Mouse (Mus musculus): Measurements from ENCODE around the gene Efcab8. TPM values are rescaled to one million over a fixed set of nuclear protein-coding genes. Genes with fewer than 3 reads are reported as not detected.
"Not testable (repeated sequence)": the region's sequence is repeated elsewhere in the genome, so short reads cannot be mapped to it uniquely, and the experiment has no call there.

The Efcab8 gene
- polyA plus RNA-seq, 1 experiment, result 0.01 TPM

- Histone ChIP-seq H3K79me3 (ENCODE audit: low read depth) (no peaks in the 10 kb centered on the region), H3K4me3 (ENCODE audit: insufficient read depth, poor library complexity, severe bottlenecking) (no peak overlapping the region)
These were observed 28.4 kb downstream of the Efcab8 start for GRCm38 (mm10) chr2:153808146-153808545.

GRCm38 (mm10) chr2:153808841-153809240 is 29.1 kb downstream of the Efcab8 start:
- H3K79me2 ChIP-seq (ENCODE audit: control insufficient read depth, insufficient read depth), result no peaks in the 10 kb centered on the region

More at GRCm38 (mm10) chr2:153808146-153808545, 28.4 kb downstream of the Efcab8 start:
- Histone ChIP-seq H3ac (ENCODE audit: control insufficient read depth, insufficient read length, low read depth) (no peak overlapping the region), H3K36me3 (ENCODE audit: control insufficient read depth, insufficient read depth) (no peaks in the 10 kb centered on the region), H3K79me2 (ENCODE audit: control insufficient read depth, insufficient read depth) (no peaks in the 10 kb centered on the region), H3K27me3 (ENCODE audit: control insufficient read depth, insufficient read depth, insufficient read length) (peaks cover 21% of the 10 kb centered on the region)
- TF ChIP-seq MYOD1 (IDR thresholded peaks at IDR 0.05; ENCODE audit: control insufficient read depth, insufficient read length, low read depth) (no peak), MAX (IDR thresholded peaks at IDR 0.05) (no peak), USF1 (IDR thresholded peaks at IDR 0.05; ENCODE audit: low read depth) (no peak), MYOG (IDR thresholded peaks at IDR 0.05; ENCODE audit: control insufficient read depth, extremely low read depth, insufficient read length) (no peak), CTCF (IDR thresholded peaks at IDR 0.05; ENCODE audit: control insufficient read depth, insufficient read depth, insufficient read length) (no peak), CEBPB (IDR thresholded peaks at IDR 0.05; ENCODE audit: low read depth) (no peak), FOSL1 (IDR thresholded peaks at IDR 0.05; ENCODE audit: insufficient read depth, low read length, poor library complexity, severe bottlenecking) (no peak)

GRCm38 (mm10) chr2:153809921-153810320 is 30.2 kb downstream of the Efcab8 start:
- H3K27me3 ChIP-seq (ENCODE audit: control insufficient read depth, insufficient read depth, insufficient read length), result peaks cover 26% of the 10 kb centered on the region
- no peak overlapping the region for H3K4me3 ChIP-seq (ENCODE audit: insufficient read depth, poor library complexity, severe bottlenecking)
- no peaks in the 10 kb centered on the region for H3K79me3 ChIP-seq (ENCODE audit: low read depth)
- H3K79me2 ChIP-seq (ENCODE audit: control insufficient read depth, insufficient read depth), result no peaks in the 10 kb centered on the region
- no peak for TF ChIP-seq FOSL1 (IDR thresholded peaks at IDR 0.05; ENCODE audit: insufficient read depth, low read length, poor library complexity, severe bottlenecking)
- no peak for TF ChIP-seq CTCF (IDR thresholded peaks at IDR 0.05; ENCODE audit: control insufficient read depth, insufficient read depth, insufficient read length)
- TF ChIP-seq MYOG (IDR thresholded peaks at IDR 0.05; ENCODE audit: control insufficient read depth, extremely low read depth, insufficient read length), result no peak
- TF ChIP-seq USF1 (IDR thresholded peaks at IDR 0.05; ENCODE audit: low read depth), result no peak
- TF ChIP-seq MYOD1 (IDR thresholded peaks at IDR 0.05; ENCODE audit: control insufficient read depth, insufficient read length, low read depth), result no peak
- no peak for TF ChIP-seq MAX (IDR thresholded peaks at IDR 0.05)
- no peak for TF ChIP-seq CEBPB (IDR thresholded peaks at IDR 0.05; ENCODE audit: low read depth)
- no peak overlapping the region for H3ac ChIP-seq (ENCODE audit: control insufficient read depth, insufficient read length, low read depth)
- no peaks in the 10 kb centered on the region for H3K36me3 ChIP-seq (ENCODE audit: control insufficient read depth, insufficient read depth)

More at GRCm38 (mm10) chr2:153808841-153809240, 29.1 kb downstream of the Efcab8 start:
- H3K27me3 ChIP-seq (ENCODE audit: control insufficient read depth, insufficient read depth, insufficient read length), result peaks cover 22% of the 10 kb centered on the region
- no peaks in the 10 kb centered on the region for H3K36me3 ChIP-seq (ENCODE audit: control insufficient read depth, insufficient read depth)
- no peaks in the 10 kb centered on the region for H3K79me3 ChIP-seq (ENCODE audit: low read depth)
- TF ChIP-seq MAX (IDR thresholded peaks at IDR 0.05), result no peak
- TF ChIP-seq CTCF (IDR thresholded peaks at IDR 0.05; ENCODE audit: control insufficient read depth, insufficient read depth, insufficient read length), result no peak
- no peak overlapping the region for H3K4me3 ChIP-seq (ENCODE audit: insufficient read depth, poor library complexity, severe bottlenecking)
- H3ac ChIP-seq (ENCODE audit: control insufficient read depth, insufficient read length, low read depth), result no peak overlapping the region

- Histone ChIP-seq H3K27me3 (ENCODE audit: control insufficient read depth, insufficient read depth, insufficient read length) (peaks cover 4% of the 10 kb centered on the region), H3ac (ENCODE audit: control insufficient read depth, insufficient read length, low read depth) (no peak overlapping the region), H3K79me3 (ENCODE audit: low read depth) (no peaks in the 10 kb centered on the region), H3K79me2 (ENCODE audit: control insufficient read depth, insufficient read depth) (no peaks in the 10 kb centered on the region), H3K36me3 (ENCODE audit: control insufficient read depth, insufficient read depth) (no peaks in the 10 kb centered on the region), H3K4me3 (ENCODE audit: insufficient read depth, poor library complexity, severe bottlenecking) (no peak overlapping the region)
- TF ChIP-seq MYOG (IDR thresholded peaks at IDR 0.05; ENCODE audit: control insufficient read depth, extremely low read depth, insufficient read length) (no peak), MAX (IDR thresholded peaks at IDR 0.05) (no peak), FOSL1 (IDR thresholded peaks at IDR 0.05; ENCODE audit: insufficient read depth, low read length, poor library complexity, severe bottlenecking) (no peak), MYOD1 (IDR thresholded peaks at IDR 0.05; ENCODE audit: control insufficient read depth, insufficient read length, low read depth) (no peak), CEBPB (IDR thresholded peaks at IDR 0.05; ENCODE audit: low read depth) (no peak), CTCF (IDR thresholded peaks at IDR 0.05; ENCODE audit: control insufficient read depth, insufficient read depth, insufficient read length) (no peak), USF1 (IDR thresholded peaks at IDR 0.05; ENCODE audit: low read depth) (no peak)
These were observed 42.3 kb downstream of the Efcab8 start for GRCm38 (mm10) chr2:153822005-153822543.

- TF ChIP-seq USF1 (IDR thresholded peaks at IDR 0.05; ENCODE audit: low read depth) (no peak), MYOG (IDR thresholded peaks at IDR 0.05; ENCODE audit: control insufficient read depth, extremely low read depth, insufficient read length) (no peak), MYOD1 (IDR thresholded peaks at IDR 0.05; ENCODE audit: control insufficient read depth, insufficient read length, low read depth) (no peak), CEBPB (IDR thresholded peaks at IDR 0.05; ENCODE audit: low read depth) (no peak), MAX (IDR thresholded peaks at IDR 0.05) (no peak), CTCF (IDR thresholded peaks at IDR 0.05; ENCODE audit: control insufficient read depth, insufficient read depth, insufficient read length) (no peak), FOSL1 (IDR thresholded peaks at IDR 0.05; ENCODE audit: insufficient read depth, low read length, poor library complexity, severe bottlenecking) (no peak)
- Histone ChIP-seq H3ac (ENCODE audit: control insufficient read depth, insufficient read length, low read depth) (no peak overlapping the region), H3K79me2 (ENCODE audit: control insufficient read depth, insufficient read depth) (no peaks in the 10 kb centered on the region), H3K27me3 (ENCODE audit: control insufficient read depth, insufficient read depth, insufficient read length) (peaks cover 4% of the 10 kb centered on the region), H3K4me3 (ENCODE audit: insufficient read depth, poor library complexity, severe bottlenecking) (no peak overlapping the region), H3K36me3 (ENCODE audit: control insufficient read depth, insufficient read depth) (no peaks in the 10 kb centered on the region), H3K79me3 (ENCODE audit: low read depth) (no peaks in the 10 kb centered on the region)
These were observed 44.9 kb downstream of the Efcab8 start for GRCm38 (mm10) chr2:153824593-153824992.

GRCm38 (mm10) chr2:153825900-153826299 is 46.2 kb downstream of the Efcab8 start:
- not testable (repeated sequence) for H3K27me3 ChIP-seq (ENCODE audit: control insufficient read depth, insufficient read depth, insufficient read length); H3ac ChIP-seq (ENCODE audit: control insufficient read depth, insufficient read length, low read depth); H3K79me3 ChIP-seq (ENCODE audit: low read depth); H3K79me2 ChIP-seq (ENCODE audit: control insufficient read depth, insufficient read depth); H3K4me3 ChIP-seq (ENCODE audit: insufficient read depth, poor library complexity, severe bottlenecking); H3K36me3 ChIP-seq (ENCODE audit: control insufficient read depth, insufficient read depth)

All from C2C12 (cell line).